Mouse (Mus musculus) embryonic fibroblast, embryonic 13.5 days (primary cell): ENCODE measurements around the gene Ppp1r12b.

ENCODE experiments used
- CTCF ChIP-seq: IDR thresholded peaks from 2 replicates; pipeline ENCODE4 v1.5.1; 2011; ENCODE audit warnings: mild to moderate bottlenecking, control low read depth, low read length, moderate library complexity, borderline replicate concordance; ENCODE audit not compliant: insufficient read depth
- POLR2A ChIP-seq: IDR thresholded peaks from 2 replicates; pipeline ENCODE4 v1.6.1; 2011; ENCODE audit warnings: low read depth, mild to moderate bottlenecking, control low read depth, low read length, moderate library complexity

GRCm38 (mm10) chr1:134722891-134723290 is 232.9 kb downstream of the Ppp1r12b start:
- TF ChIP-seq CTCF (no peak), POLR2A (no peak)
